Comparison of ENCODE assay signal across 15 mouse cellular contexts in genomic region chr17:51826461-51826860, GRCm38 (mm10). TPM values are rescaled to one million over a fixed set of nuclear protein-coding genes. Genes with fewer than 3 reads are reported as not detected.
DNase-seq lines count a peak whose midpoint lies in the region; ATAC-seq lines count a peak whose summit lies in the region.
"Had no signal": no experiment of that assay in that cellular context is flagged by ENCODE, and none has a peak within 500 bp of the region (broad histone marks: within the 10 kb centered on the region; RNA-seq: fewer than 3 reads in every experiment).

No protein-coding gene starts in this region.

- DNase-seq in CD4-positive helper T cell, adult 2 months (ENCODE audit: low read depth, low spot score): peak; percentile 78
- peak; percentile 65 to 78 for DNase-seq in CD8-positive naive resting alpha-beta T cell, adult 2 months (ENCODE audit: low read depth in 2 of 2, low spot score in 2 of 2)
- DNase-seq in thymus, postnatal 10 days (ENCODE audit: low spot score in 2 of 2): peak; percentile 76 to 77
- DNase-seq in spleen, adult 18-20 months: no peak
- DNase-seq: cerebellum, postnatal 10 days; heart, postnatal 36 days; layer of hippocampus, postnatal 36 days; left cerebral cortex, postnatal 4 days; lung, adult 2 months; lung, postnatal 4 days; right cerebral cortex, adult 18-20 months had no signal

- peak; percentile 70 for ATAC-seq in inflammation-experienced regulatory T-cells, adult 6 months
- ATAC-seq in megakaryocyte progenitor cell, adult 5-6 weeks (replicated peaks; ENCODE audit: poor library complexity): no peak
- ATAC-seq in erythroblast, adult 5-6 weeks (replicated peaks; ENCODE audit: low FRiP score, poor library complexity, severe bottlenecking): no peak
- ATAC-seq: forebrain, embryonic 14.5 days had no signal

RNA-seq across cellular contexts. Expression of gene Satb1, which starts 6.6 kb away (rescaled TPM):
- polyA plus RNA-seq in inflammation-experienced regulatory T-cells, adult 6 months (2017; shearing (Covaris generic)): 10 to 100 TPM; 17.0 to 63.3 (median 36.8) TPM
- total RNA-seq in megakaryocyte progenitor cell, adult 5-6 weeks (2015): 31.2 and 35.1 TPM in 2 replicates
- 21.8 and 22.1 TPM in 2 replicates for total RNA-seq in megakaryocyte progenitor cell, adult 5-6 weeks (2017)
- total RNA-seq in erythroblast, adult 5-6 weeks (2015; ENCODE audit: low replicate concordance): 13.4 and 28.6 TPM in 2 replicates
- 1.4 and 3.3 TPM in 2 replicates for total RNA-seq in erythroblast, adult 5-6 weeks (2017; ENCODE audit: low replicate concordance)

Comparison
In these comparisons a context has a peak if more than half of its experiments do, and no peak if none do; other contexts are left out.
1. DNase-seq: peak in CD4-positive helper T cell, adult 2 months (single experiment), CD8-positive naive resting alpha-beta T cell, adult 2 months (2 of 2) and thymus, postnatal 10 days (2 of 2); none in spleen, adult 18-20 months (0 of 2).